Mouse (Mus musculus) left cerebral cortex, postnatal 25 days (tissue): ENCODE measurements at regions not wholly inside any gene's neighbourhood (a gene's known extent, or its start where the extent isn't known, plus 50 kb on each side); places are given as distances from the start of the nearest gene placed in this dataset.

Source experiments
- DNase-seq, 2 experiments: peaks; one replicate each; pipeline ENCODE4 v3.0.0; 2022; ENCODE audit warnings: low spot score in 2 of 2, mixed read lengths in 1 of 2
- intact Hi-C: fragments of 180-260 bp; cut with DNase I; formaldehyde crosslinking; loops from one replicate; pipeline ENCODE4 v1.15.1; 2025

DNA sequence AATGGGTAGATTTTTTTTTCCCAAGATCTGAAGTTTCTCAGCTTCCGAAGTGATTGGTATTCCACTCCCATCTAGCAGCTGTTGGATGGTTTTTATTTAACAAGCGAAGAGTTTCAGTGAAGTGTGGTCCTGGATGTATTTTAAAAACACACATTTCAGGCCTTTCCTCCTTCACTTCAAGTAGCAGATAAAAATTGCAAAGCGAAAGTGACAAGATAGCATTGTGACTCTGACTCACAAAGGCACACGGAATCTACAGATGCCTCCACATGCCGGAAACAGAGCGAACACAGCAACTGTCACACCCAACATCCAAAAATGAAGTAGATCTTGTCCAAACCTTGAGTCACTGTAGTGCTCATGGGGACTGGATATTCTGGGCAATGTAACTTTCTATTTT lies 195.5 kb upstream of the Fbxo33 start:
- intact Hi-C loops: loop anchor here (1.0 to 10.0 kb wide), 2 partner anchors 205 to 310 kb away; no protein-coding TSS in a partner anchor
- DNase-seq: peak; percentile 8 to 92

DNA sequence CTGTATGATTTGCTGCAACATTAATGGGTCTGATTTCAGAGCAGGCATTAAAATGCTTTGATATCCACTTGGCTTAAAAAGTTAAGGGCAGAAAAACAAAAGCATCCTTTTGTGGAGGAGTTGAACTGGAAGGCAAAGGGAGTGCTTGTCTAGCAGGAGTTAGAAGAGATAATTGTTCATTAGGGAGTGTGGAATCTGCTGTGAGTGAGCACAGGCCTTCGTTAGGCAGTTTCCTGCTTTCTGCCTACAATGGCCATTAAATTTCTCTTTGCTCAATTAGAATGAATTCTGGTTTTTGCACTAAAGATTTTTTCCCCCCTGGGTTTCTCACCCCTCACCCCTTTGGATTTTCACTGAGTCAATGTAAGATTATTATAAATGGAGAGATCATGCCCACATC lies 192.0 kb upstream of the Fbxo33 start:
- no peak for DNase-seq
- intact Hi-C loops: loop anchor here (10.0 kb wide), 1 partner anchor 313 kb away; no protein-coding TSS in a partner anchor

DNA sequence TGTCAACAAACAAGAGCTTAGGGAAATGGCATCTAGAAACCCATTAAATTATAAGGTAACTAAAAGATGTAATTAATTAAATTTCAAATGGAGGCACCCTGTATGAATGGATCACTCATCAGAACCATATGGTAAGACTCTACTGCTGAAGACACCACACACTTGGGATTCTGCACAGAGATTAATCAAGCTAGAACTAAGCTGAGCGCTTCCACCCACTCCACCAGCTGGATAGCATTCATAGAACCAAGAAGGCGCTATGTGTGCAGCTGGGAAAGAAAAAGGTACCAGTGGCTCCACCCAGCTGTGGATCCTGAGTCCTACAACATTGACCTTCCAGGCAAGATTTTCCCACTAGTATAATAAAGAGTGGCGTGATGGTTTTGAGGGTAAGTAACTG lies 171.6 kb upstream of the Fbxo33 start:
- DNase-seq: no peak
- intact Hi-C loops: no loop called here

DNA sequence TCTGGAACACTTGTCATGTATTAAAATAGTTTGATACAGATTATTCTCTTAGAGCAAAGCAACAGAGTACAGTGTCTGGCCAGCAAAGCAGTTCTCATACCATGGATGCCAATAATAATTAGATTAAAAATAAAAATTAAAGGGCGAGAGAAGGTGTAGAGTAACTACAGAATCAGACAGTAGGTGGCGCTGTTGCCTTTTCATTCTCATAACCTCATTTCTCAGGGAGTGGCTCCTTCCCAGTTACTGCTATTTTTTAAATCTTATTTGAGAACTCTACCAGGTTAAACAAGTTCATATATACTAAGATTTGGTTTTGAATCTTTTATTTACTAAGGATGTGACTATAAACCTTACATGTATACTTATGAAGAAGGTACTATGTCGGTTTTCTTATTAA lies 163.3 kb upstream of the Fbxo33 start:
- intact Hi-C loops: loop anchor here (5.0 kb wide), 1 partner anchor 409 kb away; no protein-coding TSS in a partner anchor
- DNase-seq: peak; percentile 66 to 68

DNA sequence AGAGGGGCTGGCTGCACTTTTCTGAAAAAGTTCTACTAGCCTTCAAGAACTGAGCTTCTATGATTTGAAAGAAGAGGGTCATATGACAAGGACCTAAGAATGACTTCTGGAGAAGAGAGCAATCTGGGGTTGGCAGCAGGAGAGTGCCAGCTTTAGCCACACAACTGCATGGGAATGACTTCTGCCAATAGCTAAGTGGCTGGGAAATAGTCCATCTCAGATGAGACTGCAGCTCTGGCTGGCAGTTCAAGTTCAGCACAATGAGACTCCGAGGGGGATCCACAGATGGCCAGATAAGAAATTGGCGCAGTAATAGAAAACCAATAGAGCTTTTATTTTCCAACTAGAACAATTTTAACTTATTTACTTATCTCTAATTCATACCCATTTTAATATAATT lies 122.1 kb upstream of the Fbxo33 start:
- no peak for DNase-seq
- intact Hi-C loops: no loop called here

DNA sequence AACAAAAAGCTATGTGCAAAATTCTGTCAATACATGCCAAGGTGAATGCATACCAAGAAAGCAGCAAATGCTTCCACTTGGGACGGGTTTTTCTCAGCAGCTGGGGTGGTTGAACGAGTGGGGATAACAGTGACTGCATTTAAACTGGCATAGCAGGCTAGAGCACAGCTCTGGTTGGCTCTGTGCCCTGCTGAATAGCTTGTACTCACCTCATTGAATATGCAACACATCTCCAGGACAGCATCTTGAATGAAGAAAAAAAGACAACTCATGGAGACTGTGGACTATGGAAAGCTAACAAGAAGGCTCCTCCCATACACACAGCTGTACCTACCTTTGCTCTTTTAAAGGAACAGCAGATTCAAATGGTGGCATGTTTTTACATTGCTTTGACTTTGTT lies 111.2 kb upstream of the Fbxo33 start:
- DNase-seq: peak in 1 of 2 experiments; percentile 51
- intact Hi-C loops: no loop called here

DNA sequence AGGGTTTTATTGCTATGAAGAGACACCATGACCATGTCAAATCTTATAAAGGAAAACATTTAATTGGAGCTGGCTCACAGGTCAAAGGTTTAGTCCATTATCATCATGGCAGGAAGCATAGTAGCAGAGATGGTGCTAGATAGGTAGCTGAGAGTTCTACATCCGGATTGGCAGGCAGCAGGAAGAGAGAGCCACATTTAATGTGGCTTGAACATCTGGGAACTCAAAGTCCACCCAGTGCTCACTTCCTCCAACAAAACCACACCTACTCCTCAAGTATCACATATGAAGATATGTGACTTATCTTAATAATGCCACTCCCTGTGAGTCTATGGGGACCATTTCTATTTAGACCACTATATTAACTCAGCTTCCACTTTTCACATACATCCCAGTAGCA lies 93.2 kb upstream of the Fbxo33 start:
- no peak for DNase-seq
- intact Hi-C loops: no loop called here

DNA sequence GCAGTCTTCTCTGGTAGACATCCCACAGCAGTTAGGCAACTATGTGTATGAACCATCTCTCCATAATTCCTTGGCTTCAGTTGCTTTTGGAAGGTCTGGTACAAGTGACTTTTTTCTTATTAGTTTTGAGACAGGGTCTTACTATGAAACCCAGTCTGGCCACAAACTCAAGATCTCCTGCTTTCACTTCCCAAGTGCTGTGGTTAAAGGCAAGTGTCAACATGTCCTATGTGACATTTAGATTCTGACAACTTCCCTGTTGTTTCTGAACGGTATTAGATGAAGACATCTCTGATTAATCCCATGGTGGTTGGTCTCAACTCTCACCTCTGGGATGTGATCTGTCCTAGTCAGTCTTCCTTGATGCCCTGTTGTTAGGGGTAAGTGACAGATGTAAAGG lies 88.4 kb upstream of the Fbxo33 start:
- no peak for DNase-seq

DNA sequence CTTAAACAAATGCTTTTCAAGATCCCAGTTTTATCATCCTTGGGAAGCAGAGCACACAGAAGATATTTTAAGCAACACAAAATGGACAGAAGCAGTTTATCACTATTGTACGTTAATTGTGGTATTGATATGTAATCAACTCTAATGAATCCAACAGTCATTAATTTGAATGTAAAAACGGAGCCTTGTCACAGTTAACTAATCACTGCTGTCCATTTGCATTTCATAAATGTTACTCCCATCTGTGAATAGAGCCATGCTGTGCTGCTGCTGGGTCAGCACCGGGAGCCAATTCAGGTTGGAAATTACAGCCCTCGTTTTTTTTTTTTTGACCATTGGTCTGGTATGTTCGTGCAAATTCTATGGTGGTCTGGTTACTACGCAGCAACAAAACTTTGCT lies 85.0 kb upstream of the Fbxo33 start:
- DNase-seq: no peak
- intact Hi-C loops: no loop called here

More for the DNA sequence above, 88.4 kb upstream of the Fbxo33 start:
- intact Hi-C loops: no loop called here
